Mouse (Mus musculus) heart, postnatal 0 days (tissue): ENCODE results near the gene Hsp90ab1. TPM values are rescaled to one million over a fixed set of nuclear protein-coding genes. Genes with fewer than 3 reads are reported as not detected.

Experiments
- ATAC-seq: fragments of 200-750 bp; cut with Nextera tagmentation; 2 replicates; pipeline ENCODE4 v1.8.0; 2017; ENCODE audit warnings: low read depth, moderate number of reproducible peaks, moderate library complexity; ENCODE audit not compliant: insufficient read depth
- DNase-seq: peaks from one replicate; pipeline ENCODE4 v3.0.0-alpha.2; 2016; ENCODE audit warnings: low spot score
- H3K27ac ChIP-seq: fragments of 300-500 bp; sonication (generic); 2 replicates; pipeline ENCODE4 v1.5.1; 2014; ENCODE audit warnings: low read depth, mild to moderate bottlenecking
- H3K27me3 ChIP-seq: fragments of 300-500 bp; sonication (generic); 2 replicates; pipeline ENCODE4 v1.6.1; 2014; ENCODE audit warnings: low read length, mixed read lengths; ENCODE audit not compliant: control insufficient read depth, insufficient read depth
- H3K36me3 ChIP-seq: fragments of 300-500 bp; sonication (generic); replicated peaks from 2 replicates; pipeline ENCODE4 v1.6.1; 2014; ENCODE audit warnings: low read length, mixed read lengths; ENCODE audit not compliant: control insufficient read depth, insufficient read depth
- H3K4me1 ChIP-seq: fragments of 300-500 bp; sonication (generic); 2 replicates; pipeline ENCODE4 v1.6.1; 2014; ENCODE audit warnings: antibody characterized with exemption; ENCODE audit not compliant: control insufficient read depth, insufficient read depth
- H3K4me2 ChIP-seq: fragments of 300-500 bp; sonication (generic); 2 replicates; pipeline ENCODE4 v1.6.1; 2014; ENCODE audit warnings: low read depth, mild to moderate bottlenecking, low read length, moderate library complexity
- H3K4me3 ChIP-seq: fragments of 300-500 bp; sonication (generic); 2 replicates; pipeline ENCODE4 v1.5.1; 2014; ENCODE audit warnings: low read depth, low read length
- H3K9ac ChIP-seq: fragments of 300-500 bp; sonication (generic); replicated peaks from 2 replicates; pipeline ENCODE4 v1.6.1; 2014; ENCODE audit warnings: low read depth, low read length, mixed read lengths
- H3K9me3 ChIP-seq: fragments of 300-500 bp; sonication (generic); replicated peaks from 2 replicates; pipeline ENCODE4 v1.6.1; 2016; ENCODE audit warnings: low read length; ENCODE audit not compliant: control insufficient read depth
- CTCF ChIP-seq: IDR thresholded peaks from 2 replicates; pipeline ENCODE4 v1.5.1; 2016; ENCODE audit warnings: antibody characterized with exemption, control low read depth, low read depth
- EP300 ChIP-seq: IDR thresholded peaks from 2 replicates; pipeline ENCODE4 v1.6.1; 2016; ENCODE audit warnings: antibody characterized with exemption, low read depth
- WGBS: fragments of 180-500 bp; shearing (Covaris S2); extraction: QIAGEN DNeasy Blood & Tissue Kit; methylation state at CpG from one replicate; pipeline ENCODE4 v1.1.7; 2014; 5-methylcytosine and 5-hydroxymethylcytosine counted together
- polyA plus RNA-seq: library from polyadenylated mRNA; unstranded; fragments of >200 nt; fragmentation: Nextera tagmentation; extraction: Ambion mirVana; gene quantifications from 2 replicates; pipeline ENCODE4 v1.2.1, GENCODE M21; 2015
- total RNA-seq: library from RNA; depleted of rRNA; stranded (reverse); fragments of >200 nt; gene quantifications from 2 replicates; pipeline ENCODE4 v1.2.3, GENCODE M21; 2014; ENCODE audit warnings: low replicate concordance

The Hsp90ab1 gene
- total and polyA plus RNA-seq, 2 experiments from 2014 or later, result 716 to 756 TPM

DNA sequence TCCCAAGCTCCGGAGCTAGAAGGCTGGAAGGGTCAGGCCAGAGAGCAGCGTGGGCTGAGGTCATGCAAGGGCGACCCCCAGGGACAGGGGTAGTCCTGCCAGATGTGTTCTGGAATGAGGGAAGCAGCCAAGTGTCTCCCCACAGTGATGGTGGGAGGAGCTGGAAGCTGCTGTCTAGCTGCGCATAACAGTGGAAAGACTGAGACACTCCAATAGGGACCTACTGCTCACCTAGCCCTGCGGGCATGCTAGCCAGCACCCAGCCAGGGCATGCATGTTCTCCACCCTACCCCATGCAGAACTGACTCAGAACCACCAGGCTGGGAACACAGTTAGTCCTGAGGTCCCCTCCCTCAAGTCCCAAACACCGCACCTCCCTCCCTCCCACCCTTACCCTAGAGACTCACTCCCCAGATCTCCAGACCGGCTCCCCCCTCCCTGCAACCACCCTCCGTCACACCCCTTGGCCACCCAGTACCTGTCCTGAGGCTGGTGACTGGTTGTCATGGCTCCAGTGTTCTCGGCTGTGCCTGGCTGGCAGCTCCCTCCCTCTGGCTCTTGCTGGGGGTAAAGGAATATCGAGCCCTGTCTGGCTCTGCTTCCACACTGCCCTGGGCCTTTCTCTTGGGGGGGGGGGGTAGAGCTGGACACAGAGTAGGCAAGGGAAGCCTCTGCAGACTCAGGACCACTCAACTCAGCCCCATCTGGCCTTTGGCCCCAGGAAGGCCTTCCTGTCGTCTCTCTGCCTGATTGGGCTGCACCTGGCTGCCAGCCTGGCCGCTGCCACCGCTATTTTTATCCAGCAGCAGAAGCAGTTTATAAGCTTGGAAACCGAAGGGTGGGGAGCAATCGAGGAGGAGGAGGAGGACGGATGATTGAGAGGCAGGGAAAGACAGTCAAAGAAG lies 18.9 kb upstream of the Hsp90ab1 start:
- peak overlapping the region; percentile 85 for H3K27ac ChIP-seq
- H3K9me3 ChIP-seq, result no peaks in the 10 kb centered on the region
- H3K27me3 ChIP-seq, result no peaks in the 10 kb centered on the region
- peaks cover 27% of the 10 kb centered on the region for H3K36me3 ChIP-seq
- TF ChIP-seq EP300 (no peak), CTCF (no peak)
- no peak for DNase-seq
- H3K4me3 ChIP-seq, result peak overlapping the region; percentile 9
- peak; percentile 25 for ATAC-seq
- H3K4me2 ChIP-seq, result peak overlapping the region; percentile 96
- H3K9ac ChIP-seq, result peak overlapping the region; percentile 18
- peaks cover 56% of the 10 kb centered on the region for H3K4me1 ChIP-seq
- WGBS, result 30% methylated on average over 16 of the region's 16 CpGs

DNA sequence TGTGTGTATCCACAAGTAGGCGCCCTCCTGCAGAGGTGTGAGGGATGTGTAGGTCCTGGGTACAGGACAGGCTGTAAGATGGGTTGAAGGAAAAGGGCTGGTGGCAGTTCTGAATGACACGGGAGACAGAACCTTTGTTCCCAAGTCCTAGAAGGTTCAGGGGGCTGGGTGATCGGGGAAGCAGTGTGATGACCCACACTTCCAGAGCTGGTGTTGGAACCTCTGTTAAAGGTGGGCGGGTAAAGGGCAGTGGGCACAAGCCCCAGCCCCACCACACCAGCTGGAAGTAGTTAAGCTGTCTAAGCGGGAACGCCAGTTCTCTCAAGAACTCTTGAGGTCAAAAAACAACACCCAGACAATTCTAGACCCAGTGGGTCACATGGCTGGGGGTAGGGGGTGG lies 17.3 kb upstream of the Hsp90ab1 start:
- Histone ChIP-seq H3K36me3 (peaks cover 32% of the 10 kb centered on the region), H3K9ac (no peak overlapping the region), H3K27ac (no peak overlapping the region), H3K4me3 (no peak overlapping the region), H3K4me2 (no peak overlapping the region), H3K9me3 (no peaks in the 10 kb centered on the region), H3K27me3 (no peaks in the 10 kb centered on the region), H3K4me1 (peaks cover 55% of the 10 kb centered on the region)
- DNase-seq (no peak), ATAC-seq (no peak)
- WGBS, result 81% methylated on average over 6 of the region's 6 CpGs
- no peak for TF ChIP-seq EP300
- TF ChIP-seq CTCF, result no peak

DNA sequence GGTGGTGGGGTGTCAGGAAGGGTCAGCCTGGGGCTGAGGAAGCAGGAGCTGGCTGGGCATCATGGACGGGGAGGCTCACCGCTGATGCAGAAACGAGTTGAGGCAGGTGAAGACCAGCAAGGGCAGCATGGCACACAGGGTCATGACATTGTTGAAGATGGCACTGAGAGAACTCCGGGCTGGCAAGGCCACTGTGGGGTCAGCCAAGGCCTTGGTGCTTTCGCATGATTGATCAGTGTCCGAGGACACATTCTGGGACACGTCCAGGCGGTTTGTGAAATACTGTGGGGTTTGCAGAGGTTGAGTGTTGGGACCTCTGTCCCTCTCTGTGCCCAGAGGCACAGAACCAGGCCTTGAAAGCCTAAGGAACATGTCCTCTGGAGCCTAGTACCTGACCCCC lies 16.8 kb upstream of the Hsp90ab1 start:
- Histone ChIP-seq H3K4me2 (no peak overlapping the region), H3K4me3 (no peak overlapping the region), H3K9ac (no peak overlapping the region), H3K27me3 (no peaks in the 10 kb centered on the region), H3K36me3 (peaks cover 32% of the 10 kb centered on the region), H3K27ac (no peak overlapping the region), H3K9me3 (no peaks in the 10 kb centered on the region), H3K4me1 (peaks cover 53% of the 10 kb centered on the region)
- ATAC-seq (no peak), DNase-seq (no peak)
- TF ChIP-seq CTCF, result no peak
- no peak for TF ChIP-seq EP300
- WGBS, result 88% methylated on average over 8 of the region's 8 CpGs

DNA sequence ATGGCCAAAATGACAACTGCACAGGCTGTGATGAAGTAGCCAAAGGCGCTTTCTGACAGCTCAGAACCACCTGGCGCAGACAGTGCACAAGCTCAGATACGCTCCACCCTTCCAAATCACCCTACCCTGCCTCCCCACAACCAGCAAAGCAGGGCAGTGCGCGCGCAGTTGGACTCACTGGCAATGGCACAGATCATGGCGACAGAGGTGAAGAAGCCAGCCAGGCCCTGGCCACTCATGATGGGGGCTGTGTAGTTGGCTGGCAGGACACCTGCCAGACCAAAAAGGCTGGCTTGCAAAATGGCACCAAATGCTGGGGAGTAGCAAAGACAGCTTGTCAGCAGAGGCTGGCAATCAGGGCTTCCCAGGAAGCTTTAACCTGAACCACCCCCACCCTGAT lies 16.2 kb upstream of the Hsp90ab1 start:
- no peak for ATAC-seq
- TF ChIP-seq CTCF (no peak), EP300 (no peak)
- peaks cover 53% of the 10 kb centered on the region for H3K4me1 ChIP-seq
- H3K9ac ChIP-seq, result no peak overlapping the region
- H3K27me3 ChIP-seq, result no peaks in the 10 kb centered on the region
- H3K9me3 ChIP-seq, result no peaks in the 10 kb centered on the region
- WGBS, result 93% methylated on average over 7 of the region's 7 CpGs
- peaks cover 32% of the 10 kb centered on the region for H3K36me3 ChIP-seq
- DNase-seq, result no peak
- no peak overlapping the region for H3K4me2 ChIP-seq
- H3K27ac ChIP-seq, result no peak overlapping the region
- H3K4me3 ChIP-seq, result no peak overlapping the region

DNA sequence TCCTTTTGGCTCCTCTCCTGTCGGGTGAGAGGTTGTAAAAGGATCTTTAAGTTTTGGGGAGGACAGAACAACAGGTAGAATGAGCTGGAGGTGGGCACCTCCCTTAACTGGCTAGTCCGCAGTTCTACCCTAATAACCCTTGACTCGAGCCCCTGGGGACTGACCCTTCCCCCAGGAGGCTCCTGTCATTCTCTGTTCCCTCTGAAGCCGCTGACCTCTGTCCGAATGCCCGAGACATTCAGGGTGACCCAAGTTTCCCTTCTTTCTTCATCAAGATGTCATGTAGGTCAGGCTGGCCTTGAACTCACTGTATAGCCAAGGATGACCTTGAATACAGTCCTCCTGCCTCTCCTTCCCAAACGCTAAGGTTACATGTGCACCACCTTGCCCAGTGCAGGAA lies 15.3 kb upstream of the Hsp90ab1 start:
- TF ChIP-seq EP300 (no peak), CTCF (no peak)
- DNase-seq (no peak), ATAC-seq (no peak)
- Histone ChIP-seq H3K9me3 (no peaks in the 10 kb centered on the region), H3K27ac (no peak overlapping the region), H3K27me3 (no peaks in the 10 kb centered on the region), H3K4me2 (no peak overlapping the region), H3K9ac (no peak overlapping the region), H3K4me3 (no peak overlapping the region), H3K4me1 (peaks cover 48% of the 10 kb centered on the region), H3K36me3 (peaks cover 32% of the 10 kb centered on the region)
- 92% methylated on average over 7 of the region's 7 CpGs for WGBS
